Mouse (Mus musculus): ENCODE results near the gene Ep300.
"Not testable (repeated sequence)": the region's sequence is repeated elsewhere in the genome, so short reads cannot be mapped to it uniquely, and the experiment has no call there.

The Ep300 gene

GRCm38 (mm10) chr15:81594146-81594696 lies 9.1 kb downstream of the Ep300 start:
- in situ Hi-C loops (cut with MboI, MseI), result no loop called here

GRCm38 (mm10) chr15:81598742-81599141 lies 13.6 kb downstream of the Ep300 start:
- in situ Hi-C loops (cut with MboI, MseI), result not testable (repeated sequence)

- in situ Hi-C loops (cut with MboI, MseI), result no loop called here
These were observed 20.1 kb downstream of the Ep300 start for GRCm38 (mm10) chr15:81605241-81605640.

GRCm38 (mm10) chr15:81606634-81607033 lies 21.5 kb downstream of the Ep300 start:
- in situ Hi-C loops (cut with MboI, MseI), result no loop called here

DNA sequence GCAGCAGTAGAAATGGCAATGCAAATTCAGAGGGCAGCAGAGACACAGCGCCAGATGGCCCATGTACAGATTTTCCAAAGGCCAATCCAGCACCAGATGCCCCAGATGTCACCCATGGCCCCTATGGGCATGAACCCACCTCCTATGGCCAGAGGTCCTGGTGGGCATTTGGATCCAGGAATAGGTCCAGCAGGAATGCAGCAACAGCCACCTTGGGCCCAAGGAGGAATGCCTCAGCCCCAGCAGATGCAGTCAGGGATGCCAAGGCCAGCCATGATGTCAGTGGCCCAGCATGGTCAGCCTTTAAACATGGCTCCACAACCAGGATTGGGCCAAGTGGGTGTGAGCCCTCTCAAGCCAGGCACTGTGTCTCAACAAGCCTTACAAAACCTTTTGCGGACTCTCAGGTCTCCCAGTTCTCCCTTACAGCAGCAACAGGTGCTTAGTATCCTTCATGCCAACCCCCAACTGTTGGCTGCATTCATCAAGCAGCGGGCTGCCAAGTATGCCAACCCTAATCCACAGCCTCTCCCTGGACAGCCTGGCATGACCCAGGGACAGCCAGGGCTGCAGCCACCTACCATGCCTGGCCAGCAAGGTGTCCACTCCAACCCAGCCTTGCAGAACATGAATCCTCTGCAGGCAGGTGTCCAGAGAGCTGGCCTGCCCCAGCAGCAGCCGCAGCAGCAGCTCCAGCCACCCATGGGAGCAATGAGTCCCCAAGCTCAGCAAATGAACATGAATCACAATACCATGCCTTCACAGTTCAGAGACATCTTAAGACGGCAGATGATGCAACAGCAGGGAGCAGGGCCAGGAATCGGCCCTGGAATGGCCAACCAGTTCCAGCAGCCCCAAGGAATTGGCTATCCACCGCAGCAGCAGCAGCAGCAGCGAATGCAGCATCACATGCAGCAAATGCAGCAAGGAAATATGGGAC lies 64.6 kb downstream of the Ep300 start:
- in situ Hi-C loops (cut with MboI, MseI), result loop anchor here (10.0 to 25.0 kb wide), 2 partner anchors 675 to 687 kb away; no protein-coding TSS in a partner anchor

DNA sequence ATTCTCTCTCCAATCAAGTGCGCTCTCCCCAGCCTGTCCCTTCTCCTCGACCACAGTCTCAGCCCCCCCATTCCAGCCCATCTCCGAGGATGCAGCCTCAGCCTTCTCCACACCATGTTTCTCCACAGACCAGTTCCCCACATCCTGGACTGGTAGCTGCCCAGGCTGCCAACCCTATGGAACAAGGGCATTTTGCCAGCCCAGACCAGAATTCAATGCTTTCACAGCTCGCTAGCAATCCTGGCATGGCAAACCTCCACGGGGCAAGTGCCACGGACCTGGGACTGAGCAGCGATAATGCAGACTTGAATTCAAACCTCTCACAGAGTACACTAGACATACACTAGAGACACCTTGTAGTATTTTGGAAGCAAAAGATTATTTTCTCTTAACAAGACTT lies 65.5 kb downstream of the Ep300 start:
- in situ Hi-C loops (cut with MboI, MseI), result no loop called here

DNA sequence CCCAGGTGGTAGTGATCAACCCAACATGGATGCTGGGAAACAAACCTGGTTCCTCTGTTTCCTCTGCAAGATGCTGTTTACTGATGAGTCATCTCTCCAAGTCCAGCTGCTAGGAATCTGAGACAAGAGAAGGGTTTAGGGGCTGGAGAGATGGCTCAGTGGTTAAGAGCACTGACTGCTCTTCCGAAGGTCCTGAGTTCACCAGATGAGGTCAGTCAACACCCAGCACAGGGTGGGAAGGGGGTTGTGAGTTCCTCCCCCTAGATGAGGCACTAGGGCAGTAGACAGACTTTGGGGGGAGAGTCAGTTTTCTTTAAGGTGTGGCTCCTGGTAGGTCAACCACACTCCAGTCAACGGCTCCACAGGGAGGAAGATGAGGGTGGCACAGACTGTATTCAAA lies 76.5 kb downstream of the Ep300 start:
- in situ Hi-C loops (cut with MboI, MseI), result no loop called here

DNA sequence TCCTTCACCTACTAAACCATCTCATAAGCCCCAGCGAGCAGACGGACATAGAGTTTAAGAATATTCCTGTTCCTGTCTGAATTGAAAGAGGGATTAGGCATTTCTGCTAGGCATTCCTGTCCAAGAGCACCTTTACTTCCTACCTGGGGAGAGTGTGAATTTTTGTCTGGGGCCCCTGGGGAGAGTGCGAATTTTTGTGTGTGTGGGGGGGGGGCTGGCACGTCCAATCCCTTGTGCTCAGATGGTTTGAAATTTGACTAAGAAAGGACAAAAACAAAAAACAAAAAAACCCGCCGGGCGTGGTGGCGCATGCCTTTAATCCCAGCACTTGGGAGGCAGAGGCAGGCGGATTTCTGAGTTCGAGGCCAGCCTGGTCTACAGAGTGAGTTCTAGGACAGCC lies 78.1 kb downstream of the Ep300 start:
- in situ Hi-C loops (cut with MboI, MseI), result no loop called here

- in situ Hi-C loops (cut with MboI, MseI), result no loop called here
These were observed 78.8 kb downstream of the Ep300 start, which contains the start of gene L3mbtl2 for GRCm38 (mm10) chr15:81663697-81664561. L3mbtl2 (plus strand) TSS chr15:81663889.

- in situ Hi-C loops (cut with MboI, MseI), result no loop called here
These were observed 81.8 kb downstream of the Ep300 start for GRCm38 (mm10) chr15:81666957-81667356.

DNA sequence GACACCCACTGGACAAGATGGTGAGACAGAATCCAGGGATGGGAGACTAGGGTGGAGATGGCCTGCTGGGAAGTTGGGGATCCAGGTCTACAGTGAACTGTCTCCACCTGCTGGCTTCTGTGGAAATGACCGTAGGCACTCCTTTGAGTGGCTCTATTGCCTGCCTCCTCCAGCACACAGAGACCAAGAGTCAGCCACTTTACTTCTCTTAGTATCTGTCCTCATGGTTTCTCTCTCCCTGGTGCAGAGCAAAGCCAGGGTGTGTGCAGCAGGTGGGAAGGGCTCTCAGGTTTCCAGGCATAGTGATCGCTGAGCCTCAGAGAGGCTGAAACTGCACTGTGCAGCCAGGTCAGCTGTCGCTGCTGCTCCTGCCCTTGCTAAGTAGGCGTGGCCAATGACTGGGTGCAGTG lies 85.1 kb downstream of the Ep300 start:
- in situ Hi-C loops (cut with MboI, MseI), result no loop called here

DNA sequence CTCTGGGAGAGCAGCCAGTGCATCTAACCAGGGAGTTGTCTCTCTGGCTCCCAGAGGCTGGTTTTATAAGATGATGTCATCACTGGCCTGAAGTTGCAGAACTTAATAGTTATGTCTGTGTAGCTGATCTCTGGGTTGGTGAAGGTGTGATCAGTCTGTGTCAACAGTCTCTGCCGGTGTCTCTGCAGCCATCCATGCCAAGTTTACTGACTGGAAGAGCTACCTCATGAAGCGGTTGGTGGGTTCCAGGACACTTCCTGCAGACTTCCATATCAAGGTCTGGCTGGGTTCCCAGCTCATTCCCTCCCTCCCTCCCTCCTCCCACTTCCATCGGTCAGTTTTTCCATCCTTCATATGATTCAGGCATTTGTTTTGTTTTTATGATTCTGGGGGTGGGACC lies 91.5 kb downstream of the Ep300 start:
- in situ Hi-C loops (cut with MboI, MseI), result no loop called here

GRCm38 (mm10) chr15:81680301-81680805 lies 95.2 kb downstream of the Ep300 start:
- in situ Hi-C loops (cut with MboI, MseI), result no loop called here

GRCm38 (mm10) chr15:81693366-81693966 lies 108.3 kb downstream of the Ep300 start:
- in situ Hi-C loops (cut with MboI, MseI), result no loop called here

GRCm38 (mm10) chr15:81693967-81694881 lies 109.1 kb downstream of the Ep300 start:
- in situ Hi-C loops (cut with MboI, MseI), result no loop called here

DNA sequence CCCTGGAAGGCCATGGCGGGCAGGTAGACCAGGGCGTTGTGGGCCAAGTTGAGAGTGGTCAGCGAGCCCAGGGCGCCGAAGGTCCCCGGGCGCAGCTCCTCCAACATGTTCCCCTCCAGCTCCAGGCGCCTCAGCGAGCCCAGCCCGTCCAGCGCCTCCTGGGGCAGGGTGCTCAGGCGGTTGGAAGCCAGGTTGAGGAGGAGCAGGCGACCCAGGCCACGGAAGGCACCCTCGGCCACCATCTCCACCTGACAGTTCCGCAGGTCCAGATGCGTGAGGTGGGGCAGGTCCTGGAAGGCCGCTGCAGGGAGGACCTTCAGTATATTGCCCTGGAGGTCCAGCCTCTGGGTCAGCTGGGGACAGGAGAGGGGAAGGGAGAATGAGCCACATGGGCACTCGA lies 109.7 kb downstream of the Ep300 start:
- in situ Hi-C loops (cut with MboI, MseI), result no loop called here

GRCm38 (mm10) chr15:81697175-81697574 lies 112.0 kb downstream of the Ep300 start, which contains the start of gene Chadl:
Chadl (minus strand) TSS chr15:81697287.
- in situ Hi-C loops (cut with MboI, MseI), result no loop called here

DNA sequence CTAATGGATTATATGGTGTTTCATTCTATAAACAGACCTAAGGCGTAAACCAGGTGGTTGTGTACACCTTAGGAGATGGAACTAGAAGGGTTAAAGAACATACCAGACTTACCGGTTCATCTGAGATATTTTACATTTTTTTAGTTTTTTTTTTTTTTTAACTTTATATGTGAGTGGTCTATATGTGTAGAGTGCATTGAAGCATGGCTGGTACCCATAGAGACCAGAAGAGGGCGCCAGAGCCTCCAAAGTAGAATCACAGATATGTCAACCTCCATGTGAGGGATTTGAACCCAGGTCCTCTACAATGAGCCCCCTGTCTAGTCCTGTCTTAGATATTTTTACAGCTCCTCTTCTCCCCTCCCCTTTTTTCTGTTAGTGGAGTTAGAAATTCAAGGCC lies 112.7 kb downstream of the Ep300 start:
- in situ Hi-C loops (cut with MboI, MseI), result no loop called here

DNA sequence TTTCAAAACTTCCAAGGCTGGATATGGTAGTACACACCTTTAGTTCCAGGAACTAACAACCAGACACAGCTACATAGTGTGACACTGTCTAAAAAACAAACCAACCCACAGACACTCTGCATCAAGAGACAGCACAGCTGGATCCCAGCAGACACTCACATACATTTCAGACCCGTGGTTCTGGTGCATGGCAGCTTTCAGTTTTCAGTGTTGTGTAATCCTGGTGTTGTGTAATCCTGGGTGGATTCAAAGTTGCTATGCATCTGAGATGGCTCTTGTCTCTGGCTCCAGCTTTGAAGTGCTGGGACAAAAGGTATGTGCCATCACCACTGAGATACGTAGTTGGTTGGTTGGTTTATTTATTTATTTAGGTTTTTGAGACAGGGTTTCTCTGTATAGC lies 113.4 kb downstream of the Ep300 start:
- in situ Hi-C loops (cut with MboI, MseI), result no loop called here

GRCm38 (mm10) chr15:81700161-81700560 lies 115.0 kb downstream of the Ep300 start:
- in situ Hi-C loops (cut with MboI, MseI), result no loop called here
